Mouse (Mus musculus): Measurements from ENCODE around the gene Mecom.

Gene Mecom

GRCm38 (mm10) chr3:30514051-30514754 is 33.6 kb downstream of the Mecom start:
- no peak for DNase-seq (ENCODE audit: low spot score in 2 of 2)

DNA sequence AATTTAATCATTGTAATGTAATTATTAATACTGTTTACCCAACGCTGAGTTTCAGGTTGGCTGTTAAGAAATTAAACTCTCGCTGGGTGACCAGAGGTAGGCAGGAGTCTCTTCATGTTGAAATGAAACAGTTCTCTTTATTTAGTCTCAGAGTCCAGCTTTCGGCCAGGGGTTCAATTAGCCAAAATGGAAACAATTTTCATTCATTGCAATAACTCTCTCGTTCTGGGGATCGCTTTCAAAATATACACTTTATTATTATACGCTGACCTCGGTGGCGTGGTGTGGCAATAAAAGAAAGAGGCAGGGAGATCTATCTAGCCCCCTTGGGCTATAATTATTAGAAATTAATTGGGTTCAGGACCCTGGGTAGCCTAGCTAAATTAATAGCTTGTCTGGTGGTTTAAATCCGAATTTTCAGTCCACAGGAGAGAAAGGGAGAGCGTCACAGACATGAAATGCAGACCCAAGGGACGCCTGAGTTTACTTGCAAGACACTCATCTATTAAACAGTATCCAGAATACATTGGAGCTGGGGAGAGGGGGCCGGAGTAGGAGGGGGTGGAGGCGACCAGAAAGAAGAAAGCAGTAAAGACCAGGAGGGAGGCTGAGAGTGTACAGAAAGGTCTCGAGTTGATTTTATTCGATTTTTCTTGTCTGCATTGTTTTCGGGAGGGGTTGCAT is 34.4 kb downstream of the Mecom start:
- no peak for DNase-seq (ENCODE audit: low spot score in 2 of 2)

DNA sequence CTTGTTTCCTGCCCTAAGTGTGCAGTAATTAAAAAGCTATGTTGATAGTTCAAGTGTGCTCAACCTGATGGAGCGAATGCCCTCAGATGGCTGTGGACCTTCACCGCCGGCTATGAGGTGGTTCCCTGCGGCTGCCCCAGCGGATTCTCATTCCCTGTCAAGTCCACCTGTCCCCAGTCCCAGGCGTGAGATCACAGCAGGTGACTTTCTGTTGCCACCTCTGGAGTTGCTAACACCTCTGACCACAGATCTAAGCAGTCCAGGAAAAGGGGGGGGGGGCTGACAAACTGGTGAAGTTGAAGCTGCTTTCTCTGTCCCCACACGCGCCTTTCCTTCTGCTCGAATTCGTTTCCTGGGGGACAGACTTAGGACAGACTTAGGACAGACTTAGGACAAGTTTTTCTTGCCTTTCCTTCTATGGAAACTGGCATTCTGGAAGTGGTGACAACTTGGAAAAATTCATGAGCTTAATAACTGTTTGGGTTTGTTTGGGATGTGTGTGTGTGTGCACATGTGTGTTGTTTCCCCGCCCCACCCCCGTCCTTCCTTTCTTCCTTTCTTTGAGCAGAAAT is 35.3 kb downstream of the Mecom start:
- no peak for DNase-seq (ENCODE audit: low spot score in 2 of 2)

DNA sequence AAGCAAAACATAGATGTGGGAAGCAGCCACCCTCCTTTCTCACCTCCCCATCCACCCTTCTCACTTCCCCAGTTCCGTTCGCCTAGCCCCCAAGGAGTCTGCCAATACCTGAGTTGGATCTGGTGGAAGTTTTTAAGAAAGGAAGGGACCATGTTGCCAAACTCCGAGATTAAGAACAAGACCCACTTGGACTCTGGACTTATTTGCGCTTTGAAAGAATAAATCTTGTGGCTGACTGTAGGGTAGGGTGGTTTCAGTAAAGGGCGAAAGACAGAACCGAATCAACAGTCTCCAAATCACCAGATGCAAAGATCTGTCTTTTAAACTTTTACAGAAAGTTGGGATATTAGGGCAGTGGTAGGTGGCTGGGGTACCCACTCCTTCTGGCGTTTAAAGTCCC is 36.0 kb downstream of the Mecom start:
- DNase-seq (ENCODE audit: low spot score in 2 of 2): no peak

DNA sequence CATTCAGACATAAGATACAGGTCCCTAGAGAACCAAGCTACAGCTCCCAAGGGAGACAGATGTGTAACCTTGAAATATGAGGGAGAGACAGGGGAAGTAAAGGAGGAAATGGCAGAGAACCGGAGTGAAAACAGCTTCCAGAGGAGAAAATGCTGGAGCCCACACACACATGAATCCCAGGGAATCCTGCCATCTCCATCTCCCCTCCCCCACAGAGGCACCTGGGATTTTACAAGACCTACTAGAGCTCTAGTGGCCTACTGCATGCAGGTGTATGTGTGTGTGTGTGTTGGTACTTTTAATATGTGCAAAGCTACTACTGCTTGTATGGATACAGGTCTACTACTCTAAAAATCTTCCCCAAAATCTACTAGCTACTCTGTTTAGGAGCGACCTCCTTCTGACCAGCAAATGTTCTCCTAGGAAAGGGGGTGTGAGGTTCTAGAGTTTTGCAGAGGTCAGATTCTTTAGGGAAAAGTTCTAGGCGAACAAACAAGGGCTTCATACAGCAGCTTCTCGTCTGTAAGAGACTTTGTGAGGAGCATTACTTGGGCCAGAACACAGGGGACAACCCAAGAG is 36.7 kb downstream of the Mecom start:
- DNase-seq (ENCODE audit: low spot score in 2 of 2): no peak

GRCm38 (mm10) chr3:30510646-30511045 is 37.2 kb downstream of the Mecom start:
- DNase-seq (ENCODE audit: low spot score in 2 of 2): no peak

GRCm38 (mm10) chr3:30510105-30510504 is 37.7 kb downstream of the Mecom start:
- DNase-seq (ENCODE audit: low spot score in 2 of 2): no peak

DNA sequence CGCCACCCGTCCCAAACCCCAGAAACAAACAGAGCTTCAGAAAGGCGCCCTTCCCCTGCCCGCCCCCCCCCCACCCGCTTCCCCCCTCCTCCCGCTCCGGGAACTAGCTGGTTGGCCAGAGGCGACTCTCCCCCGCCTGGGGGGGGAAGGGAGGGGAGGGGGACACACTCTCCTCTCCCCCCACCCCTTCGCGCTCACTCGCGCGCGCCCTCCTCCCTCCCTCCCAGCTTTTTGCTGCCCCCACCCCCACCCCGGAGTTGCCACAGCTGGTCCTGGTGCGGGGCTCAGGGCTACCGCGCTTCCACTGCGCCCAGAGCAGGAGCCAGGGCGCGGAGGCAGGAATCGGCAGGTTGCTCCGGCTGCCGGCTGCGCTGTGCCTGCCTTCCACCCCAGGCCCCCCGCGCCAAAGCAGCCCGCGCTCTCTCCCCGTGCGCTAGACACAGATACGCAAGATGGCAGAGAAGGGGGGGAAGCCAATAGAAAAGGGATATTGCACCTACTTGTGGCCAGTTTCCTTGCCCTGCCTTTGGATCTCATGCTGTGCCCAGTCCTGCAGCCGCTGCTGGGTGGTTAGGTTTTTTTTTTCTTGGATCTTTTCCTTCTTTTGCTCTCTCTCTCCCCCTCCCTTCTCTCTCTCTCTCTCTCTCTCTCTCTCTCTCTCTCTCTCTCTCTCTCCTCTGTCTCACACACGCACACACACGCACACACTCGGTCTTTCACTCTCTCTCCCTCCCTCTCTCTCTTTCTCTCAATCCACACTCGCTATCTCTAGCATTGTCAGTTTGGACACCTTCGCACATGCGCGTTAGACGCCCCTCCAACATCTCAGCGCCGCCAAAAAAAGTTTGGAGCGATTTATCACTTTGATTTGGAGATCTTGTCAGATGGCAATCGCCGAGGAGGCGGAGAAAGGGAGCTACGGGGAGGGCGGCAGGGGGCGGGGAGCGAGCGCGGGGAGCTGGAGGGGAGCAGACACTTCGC is 38.6 kb downstream of the Mecom start:
- no peak for DNase-seq (ENCODE audit: low spot score in 2 of 2)

DNA sequence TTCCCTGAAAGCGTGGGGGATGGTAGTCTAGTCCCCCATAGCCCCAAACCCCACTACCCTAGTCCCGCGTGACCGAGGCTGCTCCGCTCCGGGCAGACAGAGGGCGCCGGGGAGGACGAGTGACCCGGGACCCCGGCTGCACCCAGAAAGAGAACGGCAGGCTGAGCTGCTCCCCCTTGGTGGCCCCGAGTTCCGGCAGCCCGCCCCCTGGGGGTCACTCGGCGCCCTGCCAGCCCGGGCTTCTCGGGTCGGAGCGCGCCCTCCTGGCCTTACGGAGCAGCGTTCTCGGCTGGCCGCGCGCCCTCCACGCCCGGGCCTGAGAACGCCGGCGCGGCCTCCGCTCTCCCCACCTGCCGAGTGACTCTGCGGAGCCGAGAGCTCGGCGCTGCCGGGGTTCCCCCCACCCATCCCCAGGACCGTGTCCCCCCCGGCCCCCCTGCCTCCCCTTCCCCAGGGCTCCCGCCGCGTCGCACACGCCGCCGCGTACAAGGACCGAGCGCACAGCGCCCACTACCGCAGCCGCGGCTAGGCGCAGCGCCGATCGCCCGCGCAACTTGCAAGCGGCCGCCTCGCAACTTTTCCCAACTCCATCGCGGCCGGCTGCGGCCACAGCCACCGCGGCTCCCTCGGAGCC is 39.4 kb downstream of the Mecom start:
- DNase-seq (ENCODE audit: low spot score in 2 of 2): no peak

DNA sequence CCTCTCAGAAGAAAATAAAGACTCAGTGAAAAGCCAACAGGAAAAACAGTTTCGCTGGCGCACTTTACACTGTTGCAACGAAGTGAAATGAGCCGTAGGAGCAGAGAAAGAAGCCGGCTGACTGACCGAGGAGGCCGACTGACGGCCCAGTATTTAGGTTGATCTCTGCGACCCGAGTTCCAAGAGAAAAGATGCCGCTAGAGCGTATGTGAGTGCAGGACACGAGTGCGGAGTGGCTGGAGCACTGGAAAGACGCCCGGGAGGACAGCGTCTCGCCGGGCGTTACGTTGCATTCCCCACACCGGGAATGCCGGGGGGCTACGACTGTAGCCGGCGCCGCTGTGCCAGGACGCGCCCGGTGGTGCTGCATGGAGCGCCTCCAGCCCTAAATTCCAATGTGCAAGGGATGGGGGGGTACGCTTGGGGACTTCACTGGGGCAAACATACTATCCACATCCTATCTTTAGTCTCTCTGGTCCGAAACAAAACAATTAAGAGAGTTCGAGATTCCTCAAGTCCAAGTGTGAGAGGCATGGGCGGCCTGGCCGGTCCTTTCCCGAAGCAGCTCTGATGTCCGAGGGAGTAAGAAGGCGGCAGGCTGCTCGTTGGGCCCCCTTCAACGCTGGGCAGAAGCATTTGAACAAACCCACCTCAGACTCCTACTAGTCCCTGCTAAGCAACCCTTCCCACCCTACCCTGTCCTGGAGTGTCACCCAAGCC is 40.1 kb downstream of the Mecom start:
- no peak for DNase-seq (ENCODE audit: low spot score in 2 of 2)

DNA sequence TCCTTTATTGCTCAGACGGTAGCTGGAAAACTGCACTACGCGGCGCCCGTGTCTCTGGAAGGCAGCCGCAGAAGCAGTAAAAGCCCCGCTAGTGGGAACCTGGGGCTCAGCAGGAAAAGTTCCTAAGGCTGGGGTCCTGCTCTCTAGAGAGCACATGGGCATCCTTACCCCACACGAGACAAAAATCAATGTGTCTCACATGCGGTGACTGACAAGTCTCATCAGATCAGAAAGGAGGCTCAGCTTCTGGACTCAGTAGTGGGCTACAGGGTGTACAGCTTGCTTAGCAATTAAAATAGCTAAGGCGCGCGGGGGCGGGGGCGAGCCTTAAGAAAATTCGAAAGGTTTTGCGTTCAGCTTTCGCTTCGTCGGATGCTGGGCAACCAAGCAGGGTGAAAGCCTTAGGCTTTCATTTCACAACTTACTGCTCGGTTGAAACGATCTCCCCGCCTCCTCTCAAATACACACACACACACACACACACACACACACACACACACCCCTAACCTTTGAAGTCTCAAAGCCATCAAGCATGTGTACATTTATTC is 40.7 kb downstream of the Mecom start:
- no peak for DNase-seq (ENCODE audit: low spot score in 2 of 2)

DNA sequence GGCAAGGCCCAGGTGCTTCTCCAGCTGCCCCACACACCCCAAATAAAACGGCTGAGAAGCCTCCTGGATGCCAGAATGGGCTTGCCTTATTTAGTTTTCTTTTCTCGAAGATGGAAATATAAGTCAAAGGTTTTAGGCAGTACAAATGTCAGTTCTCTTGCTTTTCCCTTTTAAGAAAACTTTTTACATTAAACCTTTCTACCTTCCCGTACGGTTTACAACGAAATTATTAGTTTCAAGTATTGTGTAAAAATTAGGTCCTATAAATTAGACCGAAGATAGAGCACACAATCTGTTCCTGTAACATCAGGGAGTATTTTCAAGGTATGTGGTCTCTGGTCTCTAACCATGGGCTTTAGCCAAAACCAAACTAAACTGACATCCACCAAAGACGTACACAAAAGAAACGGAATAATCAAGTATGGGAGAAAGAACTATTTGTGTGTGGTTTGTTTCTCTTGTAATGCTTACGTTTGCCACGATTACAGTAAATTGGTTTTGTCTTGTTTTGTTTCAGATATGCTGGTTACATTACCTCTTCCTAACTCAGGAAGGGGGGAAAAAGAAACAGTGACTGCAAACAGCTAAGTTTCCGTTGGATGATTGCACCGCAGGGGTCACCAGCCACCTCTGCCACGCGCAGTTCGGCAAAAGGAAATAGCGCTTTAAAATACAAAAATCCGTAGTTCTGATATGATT is 41.3 kb downstream of the Mecom start:
- no peak for DNase-seq (ENCODE audit: low spot score in 2 of 2)

GRCm38 (mm10) chr3:30505741-30506251 is 42.0 kb downstream of the Mecom start:
- no peak for DNase-seq (ENCODE audit: low spot score in 2 of 2)

DNA sequence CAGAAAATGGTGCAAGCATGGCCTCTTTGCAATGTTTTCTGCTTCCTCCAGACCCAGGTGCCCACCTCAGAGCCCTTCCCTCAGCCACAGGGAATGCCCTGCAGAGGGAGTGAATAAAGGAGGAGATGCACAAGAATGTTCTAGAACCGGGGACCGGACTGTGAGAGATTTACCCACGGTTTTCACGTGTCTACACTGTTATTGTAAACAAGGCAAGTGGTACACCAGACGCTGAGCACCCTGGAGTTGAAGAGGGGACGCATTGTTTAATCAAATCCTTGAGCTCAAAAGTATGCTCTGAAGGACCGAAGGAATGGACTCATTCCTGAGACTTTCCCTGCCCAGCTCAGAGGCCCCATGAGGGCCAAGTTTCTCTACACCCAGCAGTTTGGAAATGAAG is 43.2 kb downstream of the Mecom start:
- DNase-seq (ENCODE audit: low spot score in 2 of 2): no peak

GRCm38 (mm10) chr3:30503821-30504220 is 44.0 kb downstream of the Mecom start:
- no peak for DNase-seq (ENCODE audit: low spot score in 2 of 2)

DNA sequence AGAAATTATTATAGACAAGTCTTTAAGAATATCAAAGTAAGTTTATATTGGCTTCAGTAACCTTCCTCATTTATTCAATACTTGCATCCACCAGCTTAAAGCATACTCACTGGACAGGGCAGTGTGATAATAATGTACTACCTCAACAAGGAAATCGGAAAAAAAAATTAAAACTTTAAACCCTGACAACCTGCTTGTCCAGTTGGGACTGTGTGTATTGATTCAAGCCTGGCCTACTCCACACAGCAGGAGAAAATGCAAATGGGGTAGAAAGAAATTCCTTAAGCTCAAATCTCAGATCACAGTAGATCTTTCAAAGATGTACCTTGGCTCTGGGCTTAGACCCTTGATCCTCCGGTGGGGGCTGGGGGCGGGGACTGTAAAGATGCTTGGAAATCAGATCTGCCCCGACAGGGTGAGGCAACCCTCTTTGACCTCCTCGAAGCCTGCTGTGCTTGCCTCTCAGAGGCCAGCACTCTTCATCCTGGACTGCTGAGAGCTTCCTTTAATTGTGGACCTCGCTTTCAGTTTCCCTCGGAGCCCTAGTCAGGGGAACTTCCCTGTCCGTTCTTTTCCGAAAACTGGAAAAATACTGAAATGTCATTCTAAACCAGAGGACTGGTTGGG is 49.5 kb downstream of the Mecom start:
- no peak for DNase-seq (ENCODE audit: low spot score in 2 of 2)

GRCm38 (mm10) chr3:30494371-30494770 is 53.4 kb downstream of the Mecom start:
- DNase-seq (ENCODE audit: low spot score in 2 of 2): no peak

DNA sequence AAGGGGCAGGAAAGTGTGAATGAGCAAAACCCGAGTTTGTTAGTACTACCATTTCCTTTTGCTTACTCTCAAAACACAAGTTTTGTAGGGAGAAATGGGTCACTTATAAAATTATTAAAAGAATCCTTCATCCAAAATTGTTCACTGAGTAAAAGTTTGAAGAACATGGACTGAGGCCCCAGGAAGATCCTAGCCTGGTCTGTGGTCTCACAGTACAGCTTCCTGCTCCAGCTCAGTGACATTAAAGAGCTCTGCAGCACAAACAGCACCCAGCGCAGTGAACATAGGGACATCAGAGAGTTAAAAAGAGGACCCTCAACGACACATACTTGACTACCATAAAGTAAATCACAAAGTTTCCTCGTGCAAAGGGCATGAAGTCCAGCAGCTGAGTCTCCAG is 59.0 kb downstream of the Mecom start:
- DNase-seq (ENCODE audit: low spot score in 2 of 2): no peak

DNA sequence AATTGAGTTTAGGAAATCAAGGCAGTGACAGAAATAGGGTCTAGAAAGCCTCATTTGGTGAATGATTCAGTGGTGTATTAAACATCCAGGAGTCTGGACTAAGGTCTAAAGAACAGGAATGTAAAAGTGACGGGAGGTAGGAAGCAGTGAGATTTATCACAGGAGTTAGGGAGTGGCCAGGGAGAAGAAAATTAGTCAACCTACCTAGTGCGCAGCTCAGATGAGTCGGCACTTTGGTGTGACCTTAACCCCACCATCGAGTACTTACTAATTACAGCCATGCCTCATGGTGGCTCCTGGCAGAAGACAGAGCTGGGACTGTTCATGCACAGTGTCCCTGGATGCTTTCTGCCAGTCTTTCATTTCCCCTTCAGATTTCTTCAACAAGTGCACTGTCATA is 61.4 kb downstream of the Mecom start:
- DNase-seq (ENCODE audit: low spot score in 2 of 2): no peak

All from frontal cortex, postnatal 25 days (tissue).